Mouse (Mus musculus): ENCODE measurements around the gene Fam208b. TPM values are rescaled to one million over a fixed set of nuclear protein-coding genes. Genes with fewer than 3 reads are reported as not detected.

Gene Fam208b
- total and polyA plus RNA-seq, 3 experiments = 7.3 to 126 (median 58.2) TPM

DNA sequence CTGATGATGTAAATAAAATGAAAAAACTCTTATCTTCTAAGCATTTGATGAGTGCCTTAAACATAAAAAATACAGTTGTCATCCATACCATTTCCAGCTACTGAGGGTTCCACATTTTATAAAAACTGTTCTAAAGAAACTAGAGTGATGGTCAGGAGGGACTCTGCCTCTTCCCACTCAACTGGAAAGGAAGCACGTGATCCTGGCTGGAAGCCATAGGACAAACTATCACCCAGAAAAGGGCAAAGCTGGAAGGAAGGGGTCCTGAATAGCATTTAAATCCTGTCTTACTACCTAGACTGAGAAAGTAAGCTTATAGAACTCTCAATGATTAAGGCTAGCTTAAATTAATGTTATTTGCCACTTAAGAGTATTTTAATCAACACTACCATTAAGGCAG lies 16.6 kb downstream of the Fam208b start:
- Histone ChIP-seq H3K4me1 (ENCODE audit: insufficient read depth, low read depth, low read length) (no peaks in the 10 kb centered on the region), H3K36me3 (replicated peaks) (peaks cover 82% of the 10 kb centered on the region), H3K27me3 (ENCODE audit: insufficient read depth, low read length) (no peaks in the 10 kb centered on the region), H3K9me3 (replicated peaks) (no peaks in the 10 kb centered on the region), H3K4me3 (ENCODE audit: low read depth, low read length) (no peak overlapping the region)
- no peak for TF ChIP-seq POLR2AphosphoS5 (IDR thresholded peaks at IDR 0.05; ENCODE audit: insufficient replicate concordance, low read depth, low read length)
- no peak for TF ChIP-seq CTCF (IDR thresholded peaks at IDR 0.05; ENCODE audit: low read depth, low read length)
- no peak for TF ChIP-seq TAL1 (conservative IDR thresholded peaks at IDR 0.05; ENCODE audit: low read depth, low read length)
- no peak for TF ChIP-seq GATA2 (IDR thresholded peaks at IDR 0.05; ENCODE audit: borderline replicate concordance, low read depth, low read length)
- no peak for TF ChIP-seq GATA1 (IDR thresholded peaks at IDR 0.05; ENCODE audit: borderline replicate concordance, low read length)
- no peak for ATAC-seq (ENCODE audit: extremely low read depth, insufficient number of reproducible peaks, low FRiP score, poor library complexity, severe bottlenecking)
- DNase-seq (ENCODE audit: low spot score) = no peak

DNA sequence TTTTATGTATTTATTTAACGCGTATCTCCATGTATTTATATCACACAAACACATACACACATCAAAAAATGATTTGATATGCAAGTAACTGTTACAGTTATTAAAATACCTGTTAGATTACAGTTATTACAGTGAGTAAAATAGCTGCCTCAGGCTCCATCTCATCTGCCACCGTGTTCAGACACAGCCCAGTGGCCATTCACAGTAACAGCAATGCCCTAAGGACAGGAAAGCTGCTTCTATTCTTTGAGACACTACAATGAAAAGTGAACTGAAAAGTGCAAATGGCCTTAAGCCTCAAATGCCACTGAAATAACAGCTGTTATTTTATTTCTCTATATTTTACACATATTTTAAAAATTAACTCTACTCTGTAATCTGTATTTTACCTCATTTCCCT lies 20.1 kb downstream of the Fam208b start:
- no peaks in the 10 kb centered on the region for H3K4me1 ChIP-seq (ENCODE audit: insufficient read depth, low read depth, low read length)
- peaks cover 74% of the 10 kb centered on the region for H3K36me3 ChIP-seq (replicated peaks)
- DNase-seq (ENCODE audit: low spot score) (no peak), ATAC-seq (ENCODE audit: extremely low read depth, insufficient number of reproducible peaks, low FRiP score, poor library complexity, severe bottlenecking) (no peak)
- H3K9me3 ChIP-seq (replicated peaks) = no peaks in the 10 kb centered on the region
- H3K27me3 ChIP-seq (ENCODE audit: insufficient read depth, low read length) = no peaks in the 10 kb centered on the region
- no peak for TF ChIP-seq TAL1 (conservative IDR thresholded peaks at IDR 0.05; ENCODE audit: low read depth, low read length)
- no peak for TF ChIP-seq GATA2 (IDR thresholded peaks at IDR 0.05; ENCODE audit: borderline replicate concordance, low read depth, low read length)
- no peak for TF ChIP-seq POLR2AphosphoS5 (IDR thresholded peaks at IDR 0.05; ENCODE audit: insufficient replicate concordance, low read depth, low read length)
- no peak for TF ChIP-seq GATA1 (IDR thresholded peaks at IDR 0.05; ENCODE audit: borderline replicate concordance, low read length)
- no peak for TF ChIP-seq CTCF (IDR thresholded peaks at IDR 0.05; ENCODE audit: low read depth, low read length)
- H3K4me3 ChIP-seq (ENCODE audit: low read depth, low read length) = no peak overlapping the region

DNA sequence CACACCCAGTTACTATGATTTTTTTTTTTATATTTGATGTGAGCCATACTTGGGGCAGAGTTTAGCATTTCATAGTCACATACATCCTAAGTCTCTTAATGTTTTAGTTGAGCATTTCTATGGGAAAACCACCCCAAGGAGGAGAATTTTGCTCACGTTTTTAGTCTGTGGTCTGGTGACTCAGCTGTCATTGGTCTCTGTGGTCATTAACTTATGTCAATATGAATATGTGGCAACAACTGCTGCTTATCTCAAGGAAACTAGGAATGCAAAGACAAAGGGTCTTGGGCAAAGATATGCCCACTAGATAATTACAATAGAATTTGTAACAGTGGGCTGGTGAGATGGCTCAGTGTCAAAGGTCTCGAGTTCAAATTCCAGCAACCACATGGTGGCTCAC lies 47.0 kb downstream of the Fam208b start:
- Histone ChIP-seq H3K36me3 (replicated peaks) (peaks cover 76% of the 10 kb centered on the region), H3K27me3 (ENCODE audit: insufficient read depth, low read length) (no peaks in the 10 kb centered on the region), H3K4me1 (ENCODE audit: insufficient read depth, low read depth, low read length) (peaks cover 3% of the 10 kb centered on the region; the same call in 1 of the 2 replicates), H3K4me3 (ENCODE audit: low read depth, low read length) (no peak overlapping the region), H3K9me3 (replicated peaks) (no peaks in the 10 kb centered on the region)
- ATAC-seq (ENCODE audit: extremely low read depth, insufficient number of reproducible peaks, low FRiP score, poor library complexity, severe bottlenecking) = no peak
- no peak for DNase-seq (ENCODE audit: low spot score)
- TF ChIP-seq GATA1 (IDR thresholded peaks at IDR 0.05; ENCODE audit: borderline replicate concordance, low read length) = no peak
- TF ChIP-seq CTCF (IDR thresholded peaks at IDR 0.05; ENCODE audit: low read depth, low read length) = no peak
- TF ChIP-seq GATA2 (IDR thresholded peaks at IDR 0.05; ENCODE audit: borderline replicate concordance, low read depth, low read length) = no peak
- no peak for TF ChIP-seq POLR2AphosphoS5 (IDR thresholded peaks at IDR 0.05; ENCODE audit: insufficient replicate concordance, low read depth, low read length)
- TF ChIP-seq TAL1 (conservative IDR thresholded peaks at IDR 0.05; ENCODE audit: low read depth, low read length) = no peak

DNA sequence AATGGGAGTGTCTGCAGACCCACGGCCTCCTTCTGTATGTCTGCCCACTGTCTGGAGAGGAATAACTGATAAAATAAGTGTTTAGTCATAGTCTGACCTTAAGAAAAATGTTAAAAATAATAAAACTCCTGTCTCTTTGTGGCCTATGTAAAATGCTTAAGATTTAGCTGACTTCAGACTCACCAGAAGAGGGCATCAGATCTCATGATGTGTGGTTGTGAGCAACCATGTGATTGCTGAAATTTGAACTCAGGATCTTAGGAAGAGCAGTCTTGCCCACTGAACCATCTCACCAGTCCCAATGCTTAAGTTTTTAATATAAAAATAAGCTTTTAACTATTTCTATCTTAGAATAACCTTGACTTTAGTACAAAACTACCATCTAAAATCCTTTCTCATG lies 47.8 kb downstream of the Fam208b start:
- no peak for ATAC-seq (ENCODE audit: extremely low read depth, insufficient number of reproducible peaks, low FRiP score, poor library complexity, severe bottlenecking)
- Histone ChIP-seq H3K4me1 (ENCODE audit: insufficient read depth, low read depth, low read length) (peaks cover 3% of the 10 kb centered on the region; the same call in 1 of the 2 replicates), H3K27me3 (ENCODE audit: insufficient read depth, low read length) (no peaks in the 10 kb centered on the region), H3K4me3 (ENCODE audit: low read depth, low read length) (no peak overlapping the region), H3K36me3 (replicated peaks) (peaks cover 75% of the 10 kb centered on the region), H3K9me3 (replicated peaks) (no peaks in the 10 kb centered on the region)
- TF ChIP-seq CTCF (IDR thresholded peaks at IDR 0.05; ENCODE audit: low read depth, low read length) (no peak), TAL1 (conservative IDR thresholded peaks at IDR 0.05; ENCODE audit: low read depth, low read length) (no peak), GATA1 (IDR thresholded peaks at IDR 0.05; ENCODE audit: borderline replicate concordance, low read length) (no peak), POLR2AphosphoS5 (IDR thresholded peaks at IDR 0.05; ENCODE audit: insufficient replicate concordance, low read depth, low read length) (no peak), GATA2 (IDR thresholded peaks at IDR 0.05; ENCODE audit: borderline replicate concordance, low read depth, low read length) (no peak)
- DNase-seq (ENCODE audit: low spot score) = no peak

DNA sequence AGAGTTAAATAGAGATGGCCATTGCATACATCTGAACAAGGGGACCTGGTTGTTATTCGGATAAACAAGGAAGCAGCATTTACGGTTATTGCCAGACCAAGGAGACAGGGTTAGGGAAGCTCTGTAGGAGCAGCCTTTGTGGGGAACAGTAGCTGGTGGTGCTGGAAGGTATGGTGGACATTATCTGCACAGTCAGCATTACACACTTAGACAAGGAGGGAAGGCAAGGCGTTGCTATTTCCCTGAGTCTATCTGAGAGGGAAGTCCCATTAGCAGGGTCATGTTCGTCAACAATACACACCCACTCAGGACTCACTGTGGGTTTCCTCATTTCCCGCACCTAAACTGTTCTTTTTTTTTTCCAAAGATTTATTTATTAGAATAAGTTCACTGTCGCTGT lies 63.1 kb downstream of the Fam208b start:
- peaks cover 34% of the 10 kb centered on the region for H3K4me1 ChIP-seq (ENCODE audit: insufficient read depth, low read depth, low read length)
- peaks cover 82% of the 10 kb centered on the region for H3K36me3 ChIP-seq (replicated peaks)
- H3K9me3 ChIP-seq (replicated peaks) = no peaks in the 10 kb centered on the region
- no peaks in the 10 kb centered on the region for H3K27me3 ChIP-seq (ENCODE audit: insufficient read depth, low read length)
- TF ChIP-seq POLR2AphosphoS5 (IDR thresholded peaks at IDR 0.05; ENCODE audit: insufficient replicate concordance, low read depth, low read length) (no peak), CTCF (IDR thresholded peaks at IDR 0.05; ENCODE audit: low read depth, low read length) (no peak), GATA1 (IDR thresholded peaks at IDR 0.05; ENCODE audit: borderline replicate concordance, low read length) (no peak), GATA2 (IDR thresholded peaks at IDR 0.05; ENCODE audit: borderline replicate concordance, low read depth, low read length) (no peak), TAL1 (conservative IDR thresholded peaks at IDR 0.05; ENCODE audit: low read depth, low read length) (no peak)
- ATAC-seq (ENCODE audit: extremely low read depth, insufficient number of reproducible peaks, low FRiP score, poor library complexity, severe bottlenecking) (no peak), DNase-seq (ENCODE audit: low spot score) (no peak)
- no peak overlapping the region for H3K4me3 ChIP-seq (ENCODE audit: low read depth, low read length)

DNA sequence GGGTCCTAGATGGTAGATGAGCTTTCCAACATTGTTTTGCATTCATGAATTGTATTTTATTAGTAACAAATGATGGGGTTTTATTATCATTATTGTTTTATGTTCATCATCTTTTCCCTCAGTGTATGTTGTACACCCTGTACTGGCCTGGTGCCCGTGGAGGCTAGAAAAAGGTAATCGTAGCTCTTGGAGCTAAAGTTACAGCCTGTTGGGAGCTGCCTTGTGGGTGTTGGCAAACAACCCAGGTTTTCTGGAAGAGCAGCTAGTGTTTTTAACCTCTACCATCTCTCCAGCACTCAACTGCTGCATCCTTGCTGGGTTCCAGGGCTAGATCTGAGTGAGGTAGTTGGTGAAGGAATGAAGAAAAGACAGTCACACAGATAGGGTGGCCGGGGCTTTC lies 63.5 kb downstream of the Fam208b start:
- TF ChIP-seq GATA1 (IDR thresholded peaks at IDR 0.05; ENCODE audit: borderline replicate concordance, low read length) (no peak), TAL1 (conservative IDR thresholded peaks at IDR 0.05; ENCODE audit: low read depth, low read length) (no peak), CTCF (IDR thresholded peaks at IDR 0.05; ENCODE audit: low read depth, low read length) (no peak), GATA2 (IDR thresholded peaks at IDR 0.05; ENCODE audit: borderline replicate concordance, low read depth, low read length) (no peak), POLR2AphosphoS5 (IDR thresholded peaks at IDR 0.05; ENCODE audit: insufficient replicate concordance, low read depth, low read length) (no peak)
- peaks cover 77% of the 10 kb centered on the region for H3K36me3 ChIP-seq (replicated peaks)
- H3K9me3 ChIP-seq (replicated peaks) = no peaks in the 10 kb centered on the region
- DNase-seq (ENCODE audit: low spot score) (no peak), ATAC-seq (ENCODE audit: extremely low read depth, insufficient number of reproducible peaks, low FRiP score, poor library complexity, severe bottlenecking) (no peak)
- H3K27me3 ChIP-seq (ENCODE audit: insufficient read depth, low read length) = no peaks in the 10 kb centered on the region
- no peak overlapping the region for H3K4me3 ChIP-seq (ENCODE audit: low read depth, low read length)
- H3K4me1 ChIP-seq (ENCODE audit: insufficient read depth, low read depth, low read length) = peaks cover 35% of the 10 kb centered on the region
